Mouse (Mus musculus): ENCODE results near the gene S100a13.

DNA sequence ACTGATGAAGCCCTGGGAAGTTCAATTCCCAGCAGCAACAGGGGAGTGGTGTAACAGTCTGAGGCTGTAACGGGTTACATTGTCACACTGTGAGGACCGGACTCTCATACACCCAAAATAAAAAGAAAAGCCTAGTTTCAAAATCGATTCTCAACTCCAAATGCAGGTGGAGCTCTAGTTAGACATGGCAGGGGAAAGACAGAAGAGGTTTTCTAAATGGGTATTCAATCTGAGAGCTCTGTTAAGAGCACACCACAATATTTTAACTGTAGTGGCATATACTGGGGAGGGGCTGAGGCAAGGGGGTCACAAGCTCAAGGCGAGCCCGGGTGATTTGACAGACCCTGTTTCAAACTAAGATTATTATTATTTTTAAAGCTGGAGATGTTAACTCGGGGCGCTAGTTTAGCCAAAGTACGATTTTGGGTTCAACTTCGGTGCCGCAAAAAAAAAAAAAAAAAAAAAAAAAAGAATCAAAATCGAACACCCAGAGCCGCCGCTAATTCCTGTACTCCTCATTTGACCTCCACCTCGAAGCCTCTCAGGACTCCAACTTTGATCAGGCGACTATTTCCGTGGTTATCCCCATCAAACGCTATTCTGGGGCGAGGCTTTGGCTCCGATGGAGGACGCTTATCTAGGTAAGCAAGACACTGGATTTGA is 5.8 kb upstream of the S100a13 start:
- TF ChIP-seq CTCF (conservative IDR thresholded peaks at IDR 0.05; ENCODE audit: insufficient read depth, insufficient read length, low read depth, low read length), result no peak
- TF ChIP-seq POLR2A (IDR thresholded peaks at IDR 0.05; ENCODE audit: low read depth, low read length), result no peak

All from kidney, adult 2 months (tissue).